Mouse (Mus musculus) urinary bladder, postnatal 10 days (tissue): ENCODE measurements around the gene Stk16.
"Not testable (repeated sequence)": the region's sequence is repeated elsewhere in the genome, so short reads cannot be mapped to it uniquely, and the experiment has no call there.

Experiments used
- DNase-seq: peaks from one replicate; pipeline ENCODE4 v3.0.0; 2022; ENCODE audit warnings: low spot score

Gene Stk16

GRCm38 (mm10) chr1:75213096-75213495 lies 2.5 kb downstream of the Stk16 start:
- no peak for DNase-seq

- no peak for DNase-seq
Observed at GRCm38 (mm10) chr1:75214442-75214841, 3.8 kb downstream of the Stk16 start.

- no peak for DNase-seq
Observed at GRCm38 (mm10) chr1:75214886-75215285, 4.2 kb downstream of the Stk16 start.

- DNase-seq, result no peak
Observed at GRCm38 (mm10) chr1:75215785-75216184, 5.1 kb downstream of the Stk16 start.

- no peak for DNase-seq
Observed at GRCm38 (mm10) chr1:75216797-75217585, 6.4 kb downstream of the Stk16 start.

GRCm38 (mm10) chr1:75217893-75218226 lies 7.2 kb downstream of the Stk16 start:
- DNase-seq, result no peak

GRCm38 (mm10) chr1:75218227-75219001 lies 7.8 kb downstream of the Stk16 start:
- no peak for DNase-seq

- DNase-seq, result peak; percentile 60
Observed at GRCm38 (mm10) chr1:75219078-75219477, 8.4 kb downstream of the Stk16 start.

GRCm38 (mm10) chr1:75219531-75219930 lies 8.9 kb downstream of the Stk16 start, which contains the start of gene Tuba4a:
Gene Tuba4a, minus strand, starts transcription at chr1:75219865.
- no peak for DNase-seq

- DNase-seq, result no peak
Observed at GRCm38 (mm10) chr1:75221538-75221937, 10.9 kb downstream of the Stk16 start.

- no peak for DNase-seq
Observed at GRCm38 (mm10) chr1:75222926-75223325, 12.3 kb downstream of the Stk16 start.

- DNase-seq, result no peak
Observed at GRCm38 (mm10) chr1:75223532-75223931, 12.9 kb downstream of the Stk16 start.

- DNase-seq, result no peak
Observed at GRCm38 (mm10) chr1:75225473-75225872, 14.8 kb downstream of the Stk16 start.

- no peak for DNase-seq
Observed at GRCm38 (mm10) chr1:75226138-75226537, 15.5 kb downstream of the Stk16 start.

- DNase-seq, result no peak
Observed at GRCm38 (mm10) chr1:75227653-75228052, 17.0 kb downstream of the Stk16 start.

GRCm38 (mm10) chr1:75229158-75229557 lies 18.5 kb downstream of the Stk16 start:
- no peak for DNase-seq

- DNase-seq, result no peak
Observed at GRCm38 (mm10) chr1:75230335-75230994, 19.8 kb downstream of the Stk16 start.

GRCm38 (mm10) chr1:75231224-75231623 lies 20.6 kb downstream of the Stk16 start:
- no peak for DNase-seq

- no peak for DNase-seq
Observed at GRCm38 (mm10) chr1:75231664-75232152, 21.1 kb downstream of the Stk16 start, which contains the start of gene A630095N17Rik. Gene A630095N17Rik, minus strand, starts transcription at chr1:75232102.

GRCm38 (mm10) chr1:75232489-75232888 lies 21.9 kb downstream of the Stk16 start:
- DNase-seq, result not testable (repeated sequence)

- DNase-seq, result no peak
Observed at GRCm38 (mm10) chr1:75234606-75235005, 24.0 kb downstream of the Stk16 start.
